Mouse (Mus musculus) heart, adult 2 months (tissue): ENCODE results near the gene Amz1.

Experiments used
- CTCF ChIP-seq: fragments of 200-600 bp; IDR thresholded peaks from 2 replicates; pipeline ENCODE4 v1.8.1; 2022; ENCODE audit warnings: antibody characterized with exemption, mild to moderate bottlenecking, moderate library complexity
- EP300 ChIP-seq: fragments of 200-500 bp; IDR thresholded peaks from 2 replicates; pipeline ENCODE4 v1.6.1; 2011; ENCODE audit warnings: low read depth, low read length, control low read depth; ENCODE audit not compliant: insufficient read depth

- TF ChIP-seq CTCF (no peak), EP300 (no peak)
These were observed 38.6 kb downstream of the Amz1 start for GRCm38 (mm10) chr5:140762540-140762939.
